Mouse (Mus musculus) heart, embryonic 16.5 days (tissue): Measurements from ENCODE around the gene Taf10. TPM values are rescaled to one million over a fixed set of nuclear protein-coding genes. Genes with fewer than 3 reads are reported as not detected.
A peak's percentile ranks its signal among the peaks of the same experiment; 100 is the strongest.
"Not testable (repeated sequence)": the region's sequence is repeated elsewhere in the genome, so short reads cannot be mapped to it uniquely, and the experiment has no call there.

Source experiments
- ATAC-seq: fragments of 200-750 bp; cut with Nextera tagmentation; replicated peaks from 2 replicates; pipeline ENCODE4 v1.8.0; 2017; ENCODE audit warnings: moderate number of reproducible peaks; ENCODE audit not compliant: insufficient read depth, low FRiP score; ENCODE audit errors: extremely low read depth
- H3K27ac ChIP-seq: fragments of 300-500 bp; sonication (generic); 2 replicates; pipeline ENCODE4 v1.5.1; 2014; ENCODE audit warnings: mild to moderate bottlenecking, low read length, control low read depth, moderate library complexity
- H3K27me3 ChIP-seq: fragments of 300-500 bp; sonication (generic); 2 replicates; pipeline ENCODE4 v1.6.1; 2014; ENCODE audit warnings: low read length, mixed read lengths; ENCODE audit not compliant: control insufficient read depth, insufficient read depth
- H3K36me3 ChIP-seq: fragments of 300-500 bp; sonication (generic); 2 replicates; pipeline ENCODE4 v1.6.1; 2014; ENCODE audit not compliant: control insufficient read depth, insufficient read depth
- H3K4me1 ChIP-seq: fragments of 300-500 bp; sonication (generic); 2 replicates; pipeline ENCODE4 v1.6.1; 2014; ENCODE audit warnings: low read length, mixed read lengths; ENCODE audit not compliant: control insufficient read depth, insufficient read depth
- H3K4me2 ChIP-seq: fragments of 300-500 bp; sonication (generic); 2 replicates; pipeline ENCODE4 v1.6.1; 2014; ENCODE audit warnings: low read depth, mild to moderate bottlenecking, control low read depth, low read length
- H3K4me3 ChIP-seq: fragments of 300-500 bp; sonication (generic); 2 replicates; pipeline ENCODE4 v1.5.1; 2014; ENCODE audit warnings: mild to moderate bottlenecking, control low read depth, low read length
- H3K9ac ChIP-seq: fragments of 300-500 bp; sonication (generic); 2 replicates; pipeline ENCODE4 v1.6.1; 2014; ENCODE audit warnings: low read length, control low read depth
- H3K9me3 ChIP-seq: fragments of 300-500 bp; sonication (generic); replicated peaks from 2 replicates; pipeline ENCODE4 v1.6.1; 2016; ENCODE audit warnings: low read length; ENCODE audit not compliant: control insufficient read depth
- WGBS: fragments of 180-500 bp; shearing (Covaris S2); extraction: QIAGEN DNeasy Blood & Tissue Kit; methylation state at CpG from one replicate; pipeline ENCODE4 v1.1.7; 2014; 5-methylcytosine and 5-hydroxymethylcytosine counted together
- polyA plus RNA-seq: library from polyadenylated mRNA; unstranded; fragments of >200 nt; fragmentation: Nextera tagmentation; extraction: Ambion mirVana; gene quantifications from 2 replicates; pipeline ENCODE4 v1.2.1, GENCODE M21; 2015

Taf10 gene
- polyA plus RNA-seq, 1 experiment from 2014 or later: 89.0 TPM

DNA sequence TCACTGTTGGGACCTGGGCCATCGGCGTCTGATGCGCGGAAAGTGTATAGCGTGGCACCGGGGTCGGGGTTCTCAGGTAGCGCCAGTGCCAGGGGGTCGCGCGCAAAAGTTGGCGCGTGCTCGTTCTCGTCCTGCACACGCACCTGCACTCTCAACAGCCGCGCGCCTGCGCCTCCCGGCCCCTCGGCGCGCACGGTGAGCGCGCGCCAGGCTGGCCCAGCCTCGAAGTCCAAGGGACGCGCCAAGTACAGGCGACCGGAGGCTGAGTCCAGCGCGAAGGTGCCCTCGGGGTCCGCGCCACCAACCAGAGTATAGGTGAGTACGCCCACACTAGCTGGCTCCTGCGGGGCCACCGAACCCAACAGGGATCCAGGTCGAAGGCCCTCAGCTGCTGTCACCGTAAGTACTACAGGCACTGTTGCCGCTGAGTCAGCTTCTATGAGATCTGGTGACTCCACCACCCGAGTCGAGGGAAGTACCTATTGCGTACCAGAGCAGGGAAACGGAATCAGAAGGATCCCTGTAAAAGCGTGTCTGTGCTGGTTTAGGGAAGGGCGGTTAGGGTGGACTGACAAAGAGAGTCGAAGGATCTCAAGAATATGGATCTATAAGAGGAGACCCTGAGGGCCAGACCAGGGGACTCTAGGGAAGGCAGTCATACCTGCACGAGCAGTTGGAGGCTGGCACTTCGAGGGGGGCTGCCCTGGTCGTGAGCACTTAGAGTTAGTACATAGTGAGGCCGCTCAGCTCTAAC, 18.5 kb upstream of the Taf10 start:
- peak overlapping the region; percentile 78 for H3K4me2 ChIP-seq
- peaks cover 22% of the 10 kb centered on the region for H3K27me3 ChIP-seq
- peaks cover 7% of the 10 kb centered on the region for H3K4me1 ChIP-seq
- H3K4me3 ChIP-seq: peak overlapping the region; percentile 47
- 33% methylated on average over 55 of the region's 55 CpGs for WGBS
- H3K9me3 ChIP-seq: no peaks in the 10 kb centered on the region
- ATAC-seq: no peak
- H3K36me3 ChIP-seq: 0 out of 2 replicates have a peak, but pooled peaks cover 5% of the 10 kb centered on the region
- no peak overlapping the region for H3K27ac ChIP-seq
- no peak overlapping the region for H3K9ac ChIP-seq

- Histone ChIP-seq H3K27ac (no peak overlapping the region), H3K27me3 (peaks cover 22% of the 10 kb centered on the region), H3K9ac (no peak overlapping the region), H3K4me1 (peaks cover 5% of the 10 kb centered on the region), H3K4me3 (peak overlapping the region; percentile 47), H3K36me3 (0 out of 2 replicates have a peak, but pooled peaks cover 5% of the 10 kb centered on the region), H3K9me3 (no peaks in the 10 kb centered on the region), H3K4me2 (peak overlapping the region; percentile 78)
- 31% methylated on average over 51 of the region's 51 CpGs for WGBS
- ATAC-seq: no peak
These were observed 17.8 kb upstream of the Taf10 start for GRCm38 (mm10) chr7:105761813-105762484.

DNA sequence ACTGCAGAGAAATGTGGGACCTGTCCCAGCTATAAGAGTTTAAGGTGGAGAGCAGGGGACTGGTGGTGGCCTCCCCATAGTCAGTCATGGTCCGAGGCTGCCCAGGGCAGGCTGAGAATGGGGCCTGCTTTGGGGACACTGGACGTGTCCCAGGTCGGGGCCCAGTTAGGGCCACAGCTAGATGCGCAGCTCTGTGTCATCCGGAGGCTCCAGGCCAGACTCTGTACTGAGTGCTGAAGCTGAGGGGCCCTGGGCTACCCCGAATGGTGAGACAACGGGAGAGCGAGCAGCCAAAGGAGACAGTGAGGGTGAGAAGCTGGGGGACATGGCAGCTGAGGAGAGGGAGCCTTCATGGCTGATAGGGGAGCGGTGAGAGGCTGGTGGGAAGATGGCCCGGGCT, 9.1 kb upstream of the Taf10 start:
- WGBS: 86% methylated on average over 10 of the region's 10 CpGs
- H3K27ac ChIP-seq: no peak overlapping the region
- H3K4me2 ChIP-seq: no peak overlapping the region
- H3K4me3 ChIP-seq: no peak overlapping the region
- peaks cover 8% of the 10 kb centered on the region for H3K4me1 ChIP-seq
- no peaks in the 10 kb centered on the region for H3K27me3 ChIP-seq
- H3K36me3 ChIP-seq: peaks cover 3% of the 10 kb centered on the region
- H3K9me3 ChIP-seq: no peaks in the 10 kb centered on the region
- no peak for ATAC-seq
- no peak overlapping the region for H3K9ac ChIP-seq

GRCm38 (mm10) chr7:105752716-105753115, 8.6 kb upstream of the Taf10 start:
- H3K27ac ChIP-seq: no peak overlapping the region
- no peaks in the 10 kb centered on the region for H3K27me3 ChIP-seq
- H3K4me1 ChIP-seq: peaks cover 8% of the 10 kb centered on the region
- H3K4me3 ChIP-seq: no peak overlapping the region
- peaks cover 3% of the 10 kb centered on the region for H3K36me3 ChIP-seq
- H3K9ac ChIP-seq: no peak overlapping the region
- no peak for ATAC-seq
- WGBS: 80% methylated on average over 2 of the region's 2 CpGs
- no peak overlapping the region for H3K4me2 ChIP-seq
- no peaks in the 10 kb centered on the region for H3K9me3 ChIP-seq

- Histone ChIP-seq H3K4me2 (peak within 1 kb of the TSS; percentile 87), H3K27me3 (no peaks in the 10 kb centered on the region), H3K4me3 (peak within 1 kb of the TSS; percentile 75), H3K9ac (peak within 1 kb of the TSS; percentile 84), H3K27ac (peak within 1 kb of the TSS; percentile 36; the same call in 1 of the 2 replicates), H3K9me3 (no peaks in the 10 kb centered on the region), H3K4me1 (peaks cover 8% of the 10 kb centered on the region), H3K36me3 (peaks cover 4% of the 10 kb centered on the region)
- 18% methylated on average over 20 of the region's 20 CpGs for WGBS
- ATAC-seq: peak; percentile 93
These were observed 7.6 kb upstream of the Taf10 start, which contains the start of gene Tpp1 for GRCm38 (mm10) chr7:105751491-105752433. Gene Tpp1, minus strand, starts transcription at chr7:105752235.

- Histone ChIP-seq H3K4me1 (peaks cover 20% of the 10 kb centered on the region), H3K9me3 (no peaks in the 10 kb centered on the region), H3K27ac (no peak overlapping the region), H3K9ac (no peak overlapping the region), H3K4me3 (no peak overlapping the region), H3K36me3 (peaks cover 10% of the 10 kb centered on the region), H3K27me3 (no peaks in the 10 kb centered on the region), H3K4me2 (no peak overlapping the region)
- ATAC-seq: no peak
- WGBS: 58% methylated on average over 2 of the region's 2 CpGs
These were observed 3.6 kb upstream of the Taf10 start for GRCm38 (mm10) chr7:105747776-105748175.

- not testable (repeated sequence) for H3K27me3 ChIP-seq, H3K9me3 ChIP-seq, ATAC-seq
- 32% methylated on average over 20 of the region's 20 CpGs for WGBS
- Histone ChIP-seq H3K4me1 (peaks cover 23% of the 10 kb centered on the region), H3K36me3 (peaks cover 25% of the 10 kb centered on the region), H3K4me2 (peak overlapping the region; percentile 91), H3K4me3 (peak overlapping the region; percentile 90), H3K9ac (peak overlapping the region; percentile 95), H3K27ac (peak overlapping the region; percentile 87)
These were observed 775 bp downstream of the Taf10 start for GRCm38 (mm10) chr7:105743246-105743925.

DNA sequence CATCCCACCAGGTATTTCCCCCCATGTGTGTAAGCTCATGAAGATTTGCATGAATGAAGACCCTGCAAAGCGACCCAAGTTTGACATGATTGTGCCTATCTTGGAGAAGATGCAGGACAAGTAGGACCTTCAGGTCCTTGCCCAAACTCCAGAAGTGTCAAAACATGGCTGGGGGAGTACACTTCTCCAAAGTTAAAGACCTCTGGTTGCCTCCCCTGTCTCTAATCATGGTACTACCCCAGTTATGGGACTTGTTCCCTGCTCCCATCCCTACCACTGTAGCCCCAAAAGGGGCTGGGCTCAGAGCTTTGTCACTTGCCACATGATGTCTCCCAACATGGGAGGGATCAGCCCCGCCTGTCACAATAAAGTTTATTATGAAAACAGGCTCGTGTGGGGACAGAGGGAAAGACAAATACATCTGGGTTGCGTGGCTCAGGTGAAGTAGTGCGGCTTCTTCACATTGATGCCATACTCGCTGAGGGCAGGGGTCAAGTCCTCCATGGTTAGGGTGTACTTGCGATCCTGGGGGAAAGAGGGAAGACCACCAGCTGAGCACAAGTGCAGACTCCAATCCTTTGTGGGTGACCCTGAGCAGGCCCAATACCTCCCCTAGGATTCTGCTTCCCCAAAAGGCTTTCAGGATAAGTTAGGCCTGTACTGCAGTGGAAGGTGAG, 1.5 kb downstream of the Taf10 start:
- H3K27me3 ChIP-seq, H3K4me2 ChIP-seq, H3K9ac ChIP-seq, H3K4me3 ChIP-seq, H3K9me3 ChIP-seq, H3K27ac ChIP-seq, ATAC-seq: not testable (repeated sequence)
- WGBS: 83% methylated on average over 7 of the region's 7 CpGs
- H3K36me3 ChIP-seq: peaks cover 25% of the 10 kb centered on the region
- peaks cover 25% of the 10 kb centered on the region for H3K4me1 ChIP-seq
